Mouse (Mus musculus) erythroblast, adult 5-6 weeks (primary cell): ENCODE results near the gene Pcbp1. TPM values are rescaled to one million over a fixed set of nuclear protein-coding genes. Genes with fewer than 3 reads are reported as not detected.
"Not testable (repeated sequence)": the region's sequence is repeated elsewhere in the genome, so short reads cannot be mapped to it uniquely, and the experiment has no call there.

ENCODE experiments used
- ATAC-seq: replicated peaks from 2 replicates; pipeline ENCODE4 v1.8.0; 2016; ENCODE audit warnings: moderate number of reproducible peaks, mild to moderate bottlenecking, moderate TSS enrichment, inconsistent platforms; ENCODE audit not compliant: poor library complexity, low FRiP score, severe bottlenecking
- total RNA-seq, 2 experiments: library from RNA; stranded (forward) in 1 of 2; stranded (reverse) in 1 of 2; fragments of 150-400 nt in 1 of 2; fragments of 200-764, 138-1000 nt in 1 of 2; gene quantifications; 2 replicates each; pipeline versions ENCODE4 v1.2.3 to v1.2.4; 2015 to 2017; ENCODE audit warnings: low replicate concordance in 2 of 2

Gene Pcbp1
- total RNA-seq, 2 experiments from 2014 or later = 20.1 to 88.2 TPM

- no peak for ATAC-seq
Observed at GRCm38 (mm10) chr6:86496585-86496984, 29.5 kb downstream of the Pcbp1 start.

GRCm38 (mm10) chr6:86496127-86496526, 30.0 kb downstream of the Pcbp1 start:
- no peak for ATAC-seq

- ATAC-seq = no peak
Observed at GRCm38 (mm10) chr6:86495661-86496060, 30.5 kb downstream of the Pcbp1 start.

GRCm38 (mm10) chr6:86494767-86495166, 31.4 kb downstream of the Pcbp1 start:
- no peak for ATAC-seq

- no peak for ATAC-seq
Observed at GRCm38 (mm10) chr6:86493469-86494263, 32.5 kb downstream of the Pcbp1 start.

GRCm38 (mm10) chr6:86490413-86490812, 35.7 kb downstream of the Pcbp1 start:
- ATAC-seq = not testable (repeated sequence)

GRCm38 (mm10) chr6:86489945-86490344, 36.2 kb downstream of the Pcbp1 start:
- ATAC-seq = no peak

GRCm38 (mm10) chr6:86488149-86488485, 38.0 kb downstream of the Pcbp1 start:
- 0 out of 2 replicates have a peak, but pooled peaks have one; percentile 14 for ATAC-seq

- ATAC-seq = peak; percentile 77
Observed at GRCm38 (mm10) chr6:86487358-86488148, 38.6 kb downstream of the Pcbp1 start.

GRCm38 (mm10) chr6:86485943-86486640, 40.0 kb downstream of the Pcbp1 start:
- ATAC-seq = no peak

- ATAC-seq = no peak
Observed at GRCm38 (mm10) chr6:86481871-86482270, 44.2 kb downstream of the Pcbp1 start.

- ATAC-seq = peak; percentile 43; the same call in 1 of the 2 replicates
Observed at GRCm38 (mm10) chr6:86480189-86480831, 45.8 kb downstream of the Pcbp1 start.

GRCm38 (mm10) chr6:86479816-86480188, 46.3 kb downstream of the Pcbp1 start:
- ATAC-seq = no peak

GRCm38 (mm10) chr6:86479311-86479710, 46.8 kb downstream of the Pcbp1 start:
- ATAC-seq = no peak

GRCm38 (mm10) chr6:86476931-86477330, 49.2 kb downstream of the Pcbp1 start:
- ATAC-seq = no peak

GRCm38 (mm10) chr6:86475462-86476167, 50.5 kb downstream of the Pcbp1 start:
- ATAC-seq = no peak

- ATAC-seq = no peak
Observed at GRCm38 (mm10) chr6:86474646-86475181, 51.4 kb downstream of the Pcbp1 start.
